Mouse (Mus musculus) bone marrow, adult 2 months (tissue): ENCODE measurements at regions not wholly inside any gene's neighbourhood (a gene's known extent, or its start where the extent isn't known, plus 50 kb on each side); places are given as distances from the start of the nearest gene placed in this dataset.

Source experiments
- H3K27ac ChIP-seq: fragments of 200-500 bp; 2 replicates; pipeline ENCODE4 v1.5.1; 2012; ENCODE audit warnings: low read depth, mild to moderate bottlenecking, control low read depth, inconsistent platforms, low read length; ENCODE audit not compliant: control insufficient read depth, poor library complexity, insufficient read depth
- H3K4me1 ChIP-seq: fragments of 200-500 bp; 2 replicates; pipeline ENCODE4 v1.6.1; 2011; ENCODE audit warnings: low read length; ENCODE audit not compliant: control insufficient read depth, insufficient read depth
- H3K4me3 ChIP-seq: fragments of 200-500 bp; replicated peaks from 2 replicates; pipeline ENCODE3; 2011; ENCODE audit warnings: mild to moderate bottlenecking, low read depth, low read length, control low read depth; ENCODE audit not compliant: control insufficient read depth
- CTCF ChIP-seq: fragments of 200-500 bp; IDR thresholded peaks from 2 replicates; pipeline ENCODE4 v1.5.1; 2011; ENCODE audit warnings: low read length, control low read depth; ENCODE audit not compliant: control insufficient read depth, insufficient read depth
- POLR2A ChIP-seq: fragments of 200-500 bp; IDR thresholded peaks from 2 replicates; pipeline ENCODE4 v1.6.1; 2011; ENCODE audit warnings: low read depth, mild to moderate bottlenecking, control low read depth, low read length, borderline replicate concordance; ENCODE audit not compliant: control insufficient read depth
- whole genome bisulfite sequencing: fragments of 180-500 bp; shearing (Covaris S2); methylation state at CpG from one replicate; pipeline ENCODE4 v1.1.7; 2018; 5-methylcytosine and 5-hydroxymethylcytosine counted together

- TF ChIP-seq CTCF (no peak), POLR2A (no peak)
Observed at GRCm38 (mm10) chr11:111691512-111691911, 625.5 kb downstream of the Kcnj2 start.

GRCm38 (mm10) chr11:111696668-111697067 lies 630.7 kb downstream of the Kcnj2 start:
- H3K27ac ChIP-seq = no peak overlapping the region
- H3K4me3 ChIP-seq = no peak overlapping the region
- no peaks in the 10 kb centered on the region for H3K4me1 ChIP-seq
- TF ChIP-seq POLR2A = no peak
- TF ChIP-seq CTCF = no peak
- 50% methylated on average over 2 of the region's 2 CpGs for WGBS

More at GRCm38 (mm10) chr11:111691512-111691911, 625.5 kb downstream of the Kcnj2 start:
- 90% methylated on average over 2 of the region's 2 CpGs for WGBS
- H3K4me1 ChIP-seq = no peaks in the 10 kb centered on the region
- no peak overlapping the region for H3K27ac ChIP-seq
- H3K4me3 ChIP-seq = no peak overlapping the region

DNA sequence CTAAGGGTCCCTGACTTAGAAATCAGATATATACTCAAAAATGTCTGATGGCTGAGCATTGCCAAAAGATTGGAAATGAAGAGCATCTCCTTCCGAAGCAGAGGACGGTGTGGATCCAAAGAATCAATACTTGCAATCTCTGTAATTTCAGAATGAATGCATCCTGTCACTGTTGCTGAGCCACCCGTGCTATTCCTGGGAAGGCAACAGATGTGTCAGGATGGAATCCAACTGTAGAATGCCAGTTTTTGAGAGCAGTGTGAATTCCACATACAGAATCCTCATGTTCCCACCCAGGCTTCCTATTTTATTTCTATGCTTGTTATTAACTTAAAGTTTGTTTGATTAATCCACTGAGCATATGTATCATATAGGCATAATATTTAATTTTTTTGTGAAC lies 633.9 kb downstream of the Kcnj2 start:
- no peak overlapping the region for H3K27ac ChIP-seq
- 81% methylated on average over 3 of the region's 3 CpGs for WGBS
- no peak overlapping the region for H3K4me3 ChIP-seq
- TF ChIP-seq POLR2A = no peak
- no peak for TF ChIP-seq CTCF
- no peaks in the 10 kb centered on the region for H3K4me1 ChIP-seq

DNA sequence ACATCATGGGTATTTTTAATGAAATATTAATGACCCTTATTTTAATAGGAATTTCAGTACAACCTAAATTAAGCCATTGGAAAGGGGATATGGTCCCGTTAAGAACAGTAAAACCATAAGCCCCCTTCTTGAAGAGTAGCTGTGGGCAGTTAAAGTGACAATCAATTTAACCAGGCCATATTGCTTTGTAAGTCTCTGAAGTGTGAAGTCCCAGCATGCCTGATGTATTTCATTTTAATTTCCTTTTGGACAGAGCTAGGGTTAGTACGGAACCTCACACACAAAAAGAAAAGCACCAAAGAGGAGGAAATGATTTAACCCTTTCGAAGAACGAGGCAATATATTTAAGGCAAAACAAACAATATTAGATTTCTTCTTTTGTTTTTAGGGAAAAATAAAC lies 640.9 kb downstream of the Kcnj2 start:
- no peaks in the 10 kb centered on the region for H3K4me1 ChIP-seq
- TF ChIP-seq CTCF (no peak), POLR2A (no peak)
- WGBS = 65% methylated on average over 4 of the region's 4 CpGs
- H3K4me3 ChIP-seq = no peak overlapping the region
- no peak overlapping the region for H3K27ac ChIP-seq

GRCm38 (mm10) chr11:111715401-111715800 lies 649.4 kb downstream of the Kcnj2 start:
- no peaks in the 10 kb centered on the region for H3K4me1 ChIP-seq
- TF ChIP-seq CTCF = no peak
- TF ChIP-seq POLR2A = no peak
- no peak overlapping the region for H3K27ac ChIP-seq
- H3K4me3 ChIP-seq = no peak overlapping the region
- 83% methylated on average over 5 of the region's 5 CpGs for WGBS

DNA sequence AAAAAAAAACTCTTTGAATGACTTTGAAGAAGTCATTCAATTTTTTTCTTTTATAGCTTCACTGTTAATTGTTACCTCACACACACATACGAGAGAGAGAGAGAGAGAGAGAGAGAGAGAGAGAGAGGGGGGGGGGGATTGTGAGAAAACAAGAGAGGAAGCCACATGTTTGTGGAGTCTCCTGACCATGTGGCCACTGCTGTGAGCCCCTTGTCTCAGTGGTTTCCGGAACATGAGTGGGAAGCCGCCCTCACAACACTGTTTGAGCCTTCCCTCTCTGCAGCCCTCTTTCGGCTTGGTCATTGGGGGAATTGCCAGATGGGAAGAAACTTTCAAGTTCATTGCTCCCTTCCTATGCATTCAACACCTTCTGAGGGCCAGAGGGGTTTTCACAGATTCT lies 656.3 kb downstream of the Kcnj2 start:
- no peak overlapping the region for H3K4me3 ChIP-seq
- no peak overlapping the region for H3K27ac ChIP-seq
- H3K4me1 ChIP-seq = no peaks in the 10 kb centered on the region
- WGBS = 40% methylated on average over 4 of the region's 4 CpGs
- TF ChIP-seq POLR2A (no peak), CTCF (no peak)

- TF ChIP-seq CTCF = no peak
- TF ChIP-seq POLR2A = no peak
- Histone ChIP-seq H3K4me3 (no peak overlapping the region), H3K4me1 (no peaks in the 10 kb centered on the region), H3K27ac (no peak overlapping the region)
- WGBS = 81% methylated on average over 4 of the region's 4 CpGs
Observed at GRCm38 (mm10) chr11:111728148-111728547, 662.2 kb downstream of the Kcnj2 start.

DNA sequence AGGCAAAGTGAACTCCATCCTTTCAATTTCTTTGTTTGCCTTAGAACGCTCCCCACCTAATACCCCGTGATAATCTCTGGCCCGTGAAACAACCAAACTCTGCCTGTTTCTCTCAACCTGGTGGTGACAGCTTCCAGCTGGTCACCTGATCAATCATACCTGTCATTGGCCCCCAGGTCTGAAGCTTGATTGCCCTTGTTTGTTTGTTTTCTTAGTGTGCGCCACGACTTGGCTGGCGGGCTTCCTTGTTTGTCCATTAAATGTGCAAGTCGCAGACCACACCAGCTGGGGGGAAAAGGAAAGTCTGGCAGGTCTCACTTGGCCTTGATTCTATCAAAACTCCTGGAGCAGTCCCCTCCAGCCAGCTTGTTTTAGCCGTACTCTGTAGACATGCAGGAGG lies 666.1 kb downstream of the Kcnj2 start:
- Histone ChIP-seq H3K27ac (no peak overlapping the region), H3K4me3 (no peak overlapping the region), H3K4me1 (no peaks in the 10 kb centered on the region)
- TF ChIP-seq POLR2A = no peak
- no peak for TF ChIP-seq CTCF
- WGBS = 71% methylated on average over 8 of the region's 8 CpGs

DNA sequence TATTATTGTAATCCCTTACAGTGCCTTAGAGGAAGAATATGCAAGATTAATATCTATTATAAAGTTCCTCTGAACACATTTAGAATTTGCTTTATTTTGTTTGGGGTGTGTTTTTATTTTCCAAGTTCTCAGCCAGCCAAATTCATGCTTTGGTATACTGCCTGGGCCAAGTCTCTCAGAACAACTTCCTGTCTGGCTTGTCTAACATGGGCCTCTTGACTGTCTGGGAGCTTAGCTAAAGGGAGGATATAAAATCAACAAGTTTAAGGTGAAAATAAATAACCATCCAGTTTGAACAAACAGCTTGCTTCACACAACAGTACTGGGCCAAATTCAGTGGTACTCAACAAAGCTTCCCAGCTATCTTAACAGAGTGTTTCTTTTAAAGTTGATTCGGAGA lies 669.5 kb downstream of the Kcnj2 start:
- TF ChIP-seq POLR2A (no peak), CTCF (no peak)
- H3K4me1 ChIP-seq = no peaks in the 10 kb centered on the region
- H3K4me3 ChIP-seq = no peak overlapping the region
- H3K27ac ChIP-seq = no peak overlapping the region
- 88% methylated on average over 1 of the region's 1 CpGs for WGBS

DNA sequence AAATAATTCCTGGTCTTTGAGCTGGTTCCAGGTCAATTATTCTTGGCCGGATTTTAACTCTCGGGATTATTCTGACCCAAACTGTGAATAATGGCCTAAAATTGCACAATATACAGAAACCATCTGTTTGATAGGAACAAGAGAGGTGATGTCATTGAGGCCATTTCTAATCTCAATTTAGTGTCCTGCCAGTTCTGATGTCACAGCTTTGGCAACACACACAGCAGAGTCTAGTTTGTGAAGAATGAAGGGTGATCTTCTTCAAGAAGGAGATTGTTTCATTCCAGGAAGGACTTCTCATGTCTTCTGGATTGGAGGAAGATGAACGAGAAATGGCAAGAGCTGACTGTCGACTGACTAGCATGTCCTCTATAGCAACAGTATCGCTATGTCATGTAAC lies 670.0 kb downstream of the Kcnj2 start:
- TF ChIP-seq CTCF = no peak
- TF ChIP-seq POLR2A = no peak
- no peak overlapping the region for H3K4me3 ChIP-seq
- WGBS = 87% methylated on average over 5 of the region's 5 CpGs

More for the DNA sequence above, 670.0 kb downstream of the Kcnj2 start:
- Histone ChIP-seq H3K4me1 (no peaks in the 10 kb centered on the region), H3K27ac (no peak overlapping the region)
